Mouse (Mus musculus) olfactory bulb, adult 2 months (tissue): ENCODE data around the gene Gpr18. TPM values are rescaled to one million over a fixed set of nuclear protein-coding genes. Genes with fewer than 3 reads are reported as not detected.
"Not testable (repeated sequence)": the region's sequence is repeated elsewhere in the genome, so short reads cannot be mapped to it uniquely, and the experiment has no call there.

ENCODE experiments used
- H3K27ac ChIP-seq: fragments of 200-500 bp; 2 replicates; pipeline ENCODE4 v1.5.1; 2012; ENCODE audit warnings: low read depth, low read length; ENCODE audit not compliant: insufficient read depth
- H3K4me1 ChIP-seq: fragments of 200-500 bp; 2 replicates; pipeline ENCODE4 v1.6.1; 2012; ENCODE audit warnings: low read length; ENCODE audit not compliant: control insufficient read depth, insufficient read depth
- H3K4me3 ChIP-seq: fragments of 200-500 bp; 2 replicates; pipeline ENCODE4 v1.5.1; 2012; ENCODE audit warnings: mild to moderate bottlenecking, low read depth, low read length, moderate library complexity; ENCODE audit not compliant: insufficient read depth
- CTCF ChIP-seq: fragments of 200-500 bp; IDR thresholded peaks from 2 replicates; pipeline ENCODE4 v1.5.1; 2012; ENCODE audit warnings: low read depth, mild to moderate bottlenecking, low read length, moderate library complexity; ENCODE audit not compliant: insufficient read depth
- POLR2A ChIP-seq: fragments of 200-500 bp; IDR thresholded peaks from 2 replicates; pipeline ENCODE4 v1.6.1; 2012; ENCODE audit warnings: mild to moderate bottlenecking, low read depth, low read length, moderate library complexity; ENCODE audit not compliant: insufficient read depth
- WGBS: fragments of 180-500 bp; shearing (Covaris S2); methylation state at CpG from one replicate; pipeline ENCODE4 v1.1.7; 2018; 5-methylcytosine and 5-hydroxymethylcytosine counted together
- polyA plus RNA-seq: library from polyadenylated mRNA; stranded (reverse); fragments of >200 nt; gene quantifications from 2 replicates; pipeline ENCODE4 v1.2.4, GENCODE M21; 2012; ENCODE audit warnings: low replicate concordance; ENCODE audit not compliant: missing spikeins, insufficient read depth, insufficient read length

Gpr18 gene
- polyA plus RNA-seq, 1 experiment, result not detected

DNA sequence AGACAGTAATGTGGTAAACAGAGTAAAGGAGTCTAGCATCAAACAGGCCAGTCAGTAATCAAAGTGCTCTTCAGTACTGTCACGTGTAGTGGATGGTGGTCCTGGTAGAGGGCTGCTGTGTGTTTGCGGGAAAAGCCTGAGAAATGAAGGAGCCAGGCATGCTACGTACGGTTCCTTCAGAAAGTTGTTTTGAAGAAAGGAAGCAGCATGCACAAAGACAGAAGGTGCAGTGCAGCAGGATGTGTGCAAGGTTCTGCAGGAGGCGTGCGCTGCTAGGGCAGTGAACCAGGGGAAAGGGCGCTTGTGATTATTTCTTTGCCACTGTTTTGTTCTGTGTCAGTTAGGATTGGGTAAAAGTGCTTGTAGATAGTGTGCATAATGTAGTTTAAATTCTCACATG, 34.4 kb downstream of the Gpr18 start:
- H3K4me1 ChIP-seq, result peaks cover 32% of the 10 kb centered on the region
- H3K27ac ChIP-seq, result peak overlapping the region; percentile 22; the same call in 1 of the 2 replicates
- TF ChIP-seq CTCF, result no peak
- no peak for TF ChIP-seq POLR2A
- H3K4me3 ChIP-seq, result no peak overlapping the region
- WGBS, result 45% methylated on average over 7 of the region's 7 CpGs

DNA sequence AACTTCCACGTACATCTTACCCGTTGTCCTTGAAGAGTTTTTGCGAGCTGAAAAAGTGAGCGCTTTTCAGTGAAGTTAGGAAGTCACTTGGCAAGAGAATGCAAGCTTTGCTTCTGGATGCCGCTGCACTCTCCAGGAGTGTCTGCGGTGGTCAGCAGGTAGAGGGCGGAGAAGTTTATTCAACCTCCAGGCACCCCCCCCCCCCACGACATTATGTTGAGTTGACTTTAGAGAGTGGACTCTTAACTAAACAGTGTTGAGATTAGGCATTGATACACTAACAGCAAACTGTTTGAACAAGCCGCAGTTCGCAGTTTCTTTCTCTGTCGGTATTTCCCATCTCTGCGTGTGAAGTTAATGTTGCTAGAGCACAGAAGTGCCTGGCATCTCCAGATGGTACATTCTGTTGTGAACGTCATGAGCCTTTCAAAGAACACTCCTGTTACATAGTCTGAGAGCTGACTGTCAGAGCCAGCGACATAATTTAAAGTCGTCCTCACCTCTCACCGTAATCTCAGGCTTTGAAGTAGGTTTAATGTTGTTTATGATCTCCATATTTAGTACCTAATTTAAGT, 36.2 kb downstream of the Gpr18 start:
- Histone ChIP-seq H3K27ac (no peak overlapping the region), H3K4me3 (peak overlapping the region; percentile 80), H3K4me1 (peaks cover 26% of the 10 kb centered on the region)
- WGBS, result 11% methylated on average over 16 of the region's 16 CpGs
- TF ChIP-seq POLR2A, result no peak
- TF ChIP-seq CTCF, result no peak

DNA sequence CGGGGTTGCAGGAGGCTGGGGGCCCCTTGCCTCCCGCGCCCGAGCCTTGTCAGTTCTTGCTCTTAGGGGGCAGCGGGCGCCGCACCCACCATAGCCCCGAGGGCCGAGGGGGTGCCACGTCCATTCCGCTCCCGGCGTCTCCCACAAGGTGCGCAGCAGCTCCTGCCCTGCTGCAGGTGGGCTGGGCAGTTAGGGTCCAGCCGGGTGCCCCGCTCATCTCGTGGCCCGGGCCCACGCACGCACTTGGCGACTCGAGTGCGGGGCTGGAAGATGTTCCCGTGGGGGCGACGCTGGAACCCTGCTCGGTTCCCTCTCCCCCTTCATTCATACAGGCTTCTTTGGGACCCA, 36.7 kb downstream of the Gpr18 start:
- WGBS, result under 1% methylated on average over 27 of the region's 27 CpGs
- H3K4me1 ChIP-seq, result peaks cover 24% of the 10 kb centered on the region
- no peak for TF ChIP-seq CTCF
- TF ChIP-seq POLR2A, result no peak
- H3K4me3 ChIP-seq, result peak overlapping the region; percentile 80
- H3K27ac ChIP-seq, result peak overlapping the region; percentile 47; the same call in 1 of the 2 replicates

DNA sequence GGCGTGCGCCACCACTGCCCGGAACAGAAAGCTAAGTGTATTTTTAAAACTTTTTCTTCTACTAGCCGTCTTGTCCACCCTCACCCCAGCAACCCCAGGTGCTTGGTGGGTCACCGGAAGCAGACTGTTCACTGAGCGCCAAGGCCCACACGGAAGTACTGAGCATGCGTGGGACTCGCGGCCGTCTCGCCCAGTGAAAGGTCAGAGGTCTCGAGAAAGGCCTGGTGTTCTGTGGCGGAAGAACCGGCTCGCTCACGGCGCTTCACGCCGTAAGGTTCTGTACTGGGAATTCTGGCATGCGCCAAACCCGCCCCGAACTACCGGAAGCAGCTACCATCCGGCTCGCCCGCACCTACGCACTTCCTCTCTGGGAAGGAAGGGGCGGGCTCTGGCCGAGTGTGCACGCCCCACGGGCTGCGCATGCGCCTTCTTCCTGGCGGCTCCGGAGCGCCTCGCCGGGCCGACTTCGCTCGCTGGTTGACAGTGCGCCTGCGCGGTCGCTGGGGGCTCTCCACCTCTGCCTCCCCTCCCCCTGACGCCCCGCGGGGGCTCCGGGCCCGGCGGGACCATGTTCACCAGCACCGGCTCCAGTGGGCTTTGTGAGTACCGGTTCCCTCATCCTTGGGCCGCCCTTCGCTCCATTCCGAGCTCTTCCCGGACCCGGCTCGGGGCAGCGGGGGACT, 37.3 kb downstream of the Gpr18 start, which contains the start of gene Ubac2:
Gene Ubac2 (plus strand): TSS at position 445 of the 683 bp plus-strand sequence.
- under 1% methylated on average over 61 of the region's 61 CpGs for WGBS
- Histone ChIP-seq H3K4me1 (peaks cover 22% of the 10 kb centered on the region), H3K27ac (peak within 1 kb of the TSS; percentile 66), H3K4me3 (peak within 1 kb of the TSS; percentile 80)
- peak; percentile 50 for TF ChIP-seq POLR2A
- no peak for TF ChIP-seq CTCF

DNA sequence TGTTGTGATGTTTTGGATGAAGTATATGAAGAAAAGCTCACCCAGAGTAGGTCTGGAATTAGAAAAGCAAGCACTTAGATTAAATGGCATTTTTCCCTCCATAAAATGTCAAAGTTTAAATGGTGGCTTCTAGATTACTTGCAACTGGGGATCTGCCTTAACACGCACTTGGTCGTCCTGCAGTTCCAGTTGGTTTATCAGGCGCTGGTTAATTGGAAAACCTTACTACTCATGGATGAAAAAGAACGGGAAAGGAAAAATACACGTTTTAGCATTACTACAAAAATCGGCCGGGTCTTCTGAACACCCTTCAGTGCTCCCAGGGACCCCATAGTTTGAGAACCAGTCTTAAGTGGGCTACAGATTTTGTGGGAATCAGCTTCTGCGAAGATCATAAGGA, 37.9 kb downstream of the Gpr18 start:
- Histone ChIP-seq H3K27ac (0 out of 2 replicates have a peak overlapping the region, but pooled peaks have one; percentile 66), H3K4me1 (peaks cover 21% of the 10 kb centered on the region), H3K4me3 (peak overlapping the region; percentile 80)
- TF ChIP-seq CTCF (no peak), POLR2A (no peak)
- WGBS, result 39% methylated on average over 8 of the region's 8 CpGs

DNA sequence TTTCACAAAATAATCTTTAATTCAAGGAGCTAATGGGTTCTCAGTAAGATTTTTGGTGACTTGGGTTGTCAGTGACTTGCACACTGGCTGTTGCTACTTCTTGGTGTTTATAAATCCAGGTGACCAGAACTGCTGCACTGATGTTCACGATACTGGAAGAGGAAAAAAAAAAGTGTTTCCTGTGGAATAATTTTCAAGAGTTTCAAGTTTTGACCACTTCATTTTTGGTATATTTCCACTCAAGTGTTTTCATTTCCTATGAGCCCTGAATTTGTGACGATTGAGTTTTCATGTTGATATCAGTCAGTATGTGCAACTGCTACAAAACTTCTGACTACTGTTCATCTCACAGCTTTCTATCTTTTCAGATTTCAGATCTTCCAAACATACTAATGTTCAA, 38.7 kb downstream of the Gpr18 start:
- H3K4me3 ChIP-seq, result no peak overlapping the region
- 86% methylated on average over 2 of the region's 2 CpGs for WGBS
- TF ChIP-seq POLR2A, result no peak
- TF ChIP-seq CTCF, result no peak
- H3K4me1 ChIP-seq, result peaks cover 14% of the 10 kb centered on the region
- H3K27ac ChIP-seq, result no peak overlapping the region

DNA sequence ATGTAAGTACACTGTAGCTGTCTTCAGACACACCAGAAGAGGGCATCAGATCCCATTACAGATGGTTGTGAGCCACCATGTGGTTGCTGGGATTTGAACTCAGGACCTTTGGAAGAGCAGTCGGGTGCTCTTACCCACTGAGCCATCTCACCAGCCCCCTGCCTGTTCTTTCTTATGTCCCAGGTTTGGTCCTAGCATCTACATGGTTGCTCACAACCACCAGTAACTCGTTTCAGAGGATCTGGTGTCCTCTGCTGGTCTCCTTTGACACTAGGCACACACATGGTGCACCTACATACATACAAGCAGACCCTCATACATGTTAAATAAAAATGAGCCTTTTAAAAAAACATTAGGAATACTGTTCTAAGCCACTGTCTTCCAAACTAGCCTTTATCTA, 39.4 kb downstream of the Gpr18 start:
- not testable (repeated sequence) for H3K27ac ChIP-seq, H3K4me3 ChIP-seq
- peaks cover 11% of the 10 kb centered on the region for H3K4me1 ChIP-seq
- 50% methylated on average over 2 of the region's 2 CpGs for WGBS

DNA sequence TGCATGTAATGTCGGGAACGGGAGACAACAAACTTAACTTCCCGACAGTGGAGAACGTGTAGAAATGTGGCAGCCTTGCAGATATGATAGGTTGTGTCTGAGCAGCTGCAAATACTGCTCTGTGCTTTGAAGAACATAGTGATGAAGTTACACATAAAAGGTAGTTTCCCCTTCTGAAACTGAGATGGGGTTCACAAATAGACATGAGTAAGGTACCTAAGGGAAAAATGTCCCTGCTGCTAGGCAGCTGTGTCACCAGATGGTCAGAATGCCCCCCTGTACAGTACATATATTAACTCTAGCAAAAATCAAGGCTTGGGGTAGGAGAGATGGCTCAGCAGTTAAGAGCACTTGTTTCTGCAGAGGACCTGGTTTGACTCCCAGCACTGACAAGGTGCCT, 41.9 kb downstream of the Gpr18 start:
- TF ChIP-seq CTCF (no peak), POLR2A (no peak)
- no peak overlapping the region for H3K4me3 ChIP-seq
- 82% methylated on average over 4 of the region's 4 CpGs for WGBS
- H3K27ac ChIP-seq, result no peak overlapping the region
- H3K4me1 ChIP-seq, result no peaks in the 10 kb centered on the region

DNA sequence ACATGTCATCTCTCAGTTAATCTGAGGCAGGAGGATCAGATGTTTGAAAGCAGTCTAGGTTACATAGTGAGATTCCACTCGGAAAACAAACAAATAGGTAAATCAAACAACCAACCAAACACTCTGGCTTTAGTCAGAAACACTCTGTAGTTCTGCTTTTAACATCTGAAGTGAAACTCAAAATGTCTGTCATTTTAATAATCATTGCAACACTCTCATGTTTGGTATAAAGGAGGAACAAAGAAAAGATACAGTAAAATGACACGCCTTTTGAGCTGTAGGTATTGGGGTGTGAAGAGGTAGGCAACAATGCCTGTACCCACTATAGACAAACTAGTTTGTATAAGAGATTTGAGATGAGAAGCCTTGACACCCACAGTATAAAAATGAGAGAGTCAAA, 42.4 kb downstream of the Gpr18 start:
- Histone ChIP-seq H3K4me3 (no peak overlapping the region), H3K27ac (no peak overlapping the region), H3K4me1 (no peaks in the 10 kb centered on the region)
- WGBS, result 76% methylated on average over 2 of the region's 2 CpGs
- TF ChIP-seq POLR2A (no peak), CTCF (no peak)

DNA sequence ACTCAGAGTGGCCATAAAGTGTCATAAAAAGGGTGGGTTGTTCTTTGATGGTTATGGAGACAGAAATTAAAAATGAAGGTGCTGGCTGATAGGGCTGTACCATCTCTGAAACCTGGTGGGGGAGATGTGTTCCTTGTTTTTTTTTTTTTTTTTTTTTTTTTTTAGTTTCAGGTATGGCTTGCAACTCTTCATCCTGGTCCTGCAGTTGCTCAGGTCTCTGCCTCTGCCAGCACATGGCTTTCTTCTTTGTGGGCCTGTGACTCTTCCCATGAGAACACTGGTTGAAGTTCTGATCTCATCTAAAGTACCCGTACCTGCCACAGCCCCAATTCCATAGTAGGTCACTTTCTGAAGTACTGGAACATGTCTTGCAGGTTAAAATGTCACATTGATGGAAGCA, 42.8 kb downstream of the Gpr18 start:
- no peaks in the 10 kb centered on the region for H3K4me1 ChIP-seq
- no peak for TF ChIP-seq CTCF
- 94% methylated on average over 1 of the region's 1 CpGs for WGBS
- H3K4me3 ChIP-seq, result no peak overlapping the region
- no peak overlapping the region for H3K27ac ChIP-seq

DNA sequence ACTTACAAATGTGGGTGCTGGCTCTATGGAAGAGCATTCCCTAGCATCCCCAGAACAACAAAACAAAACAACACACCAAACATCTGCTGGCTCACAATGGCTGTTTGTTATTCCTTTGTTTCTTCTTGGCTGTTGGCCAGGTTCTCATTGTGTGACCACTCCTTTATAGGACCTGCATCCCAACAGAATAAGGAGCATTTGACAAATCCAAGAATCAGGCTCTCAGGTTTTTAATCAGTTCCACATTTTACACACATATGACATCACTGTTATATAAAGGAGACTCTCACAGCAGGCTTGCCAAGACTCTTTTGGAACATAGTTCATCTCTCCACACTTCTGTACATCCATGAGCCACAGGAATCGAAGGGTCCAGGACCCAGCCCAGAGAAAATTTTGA, 46.5 kb downstream of the Gpr18 start:
- TF ChIP-seq CTCF, result no peak
- TF ChIP-seq POLR2A, result no peak
- H3K4me1 ChIP-seq, result no peaks in the 10 kb centered on the region
- WGBS, result 48% methylated on average over 1 of the region's 1 CpGs
- H3K27ac ChIP-seq, result no peak overlapping the region
- H3K4me3 ChIP-seq, result no peak overlapping the region
